Mouse (Mus musculus): Measurements from ENCODE around the gene Pld4.

DNA sequence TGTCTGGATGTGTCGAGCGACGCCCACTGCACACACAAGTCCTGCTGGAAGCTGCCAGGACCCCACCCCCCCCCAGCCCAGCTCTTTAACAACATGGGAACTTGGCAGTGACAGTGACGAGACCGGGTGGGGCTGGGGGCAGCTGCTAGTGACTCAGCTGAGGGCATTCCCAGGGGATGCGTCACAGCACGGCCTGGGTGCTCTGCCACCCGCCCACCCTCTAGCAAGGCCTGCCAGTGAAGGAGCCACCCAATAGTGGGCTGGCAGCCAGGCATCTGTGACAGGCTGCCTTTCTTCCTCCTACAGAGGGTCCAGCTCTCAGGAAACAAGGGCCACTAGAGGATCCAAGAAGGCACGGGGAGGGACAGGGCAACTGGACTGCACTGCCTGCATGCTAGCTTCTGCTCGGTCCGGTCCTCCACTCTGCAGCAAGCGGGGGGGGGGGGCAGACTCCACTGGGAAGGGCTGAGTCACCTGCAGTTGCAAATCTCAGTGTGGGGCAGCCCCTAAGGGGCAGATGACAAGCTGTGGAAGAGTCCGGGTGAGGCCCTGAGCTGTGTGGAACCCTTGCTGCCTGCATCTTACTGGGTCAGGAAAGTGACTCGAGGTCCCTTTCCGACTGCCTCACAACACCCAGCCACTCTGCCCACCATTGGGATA, 37.3 kb downstream of the Pld4 start:
- TF ChIP-seq EP300 (IDR thresholded peaks at IDR 0.05; ENCODE audit: low read depth) (no peak), CTCF (IDR thresholded peaks at IDR 0.05; ENCODE audit: low read depth) (no peak)
